Mouse (Mus musculus): ENCODE measurements around the gene Rab11fip3. TPM values are rescaled to one million over a fixed set of nuclear protein-coding genes. Genes with fewer than 3 reads are reported as not detected.
"Not testable (repeated sequence)": the region's sequence is repeated elsewhere in the genome, so short reads cannot be mapped to it uniquely, and the experiment has no call there.

Gene Rab11fip3
- polyA plus RNA-seq, 1 experiment, result 26.2 TPM

GRCm38 (mm10) chr17:26043249-26043636 lies 26.1 kb downstream of the Rab11fip3 start:
- no peak for DNase-seq
- no peaks in the 10 kb centered on the region for H3K27me3 ChIP-seq (ENCODE audit: control insufficient read depth, insufficient read depth, low read length)
- no peak for TF ChIP-seq POLR2A (IDR thresholded peaks at IDR 0.05; ENCODE audit: control insufficient read depth, extremely low read depth, insufficient read depth, low read length, poor library complexity)
- 91% methylated on average over 5 of the region's 5 CpGs for WGBS
- H3K36me3 ChIP-seq (ENCODE audit: control insufficient read depth, insufficient read depth, low read length), result no peaks in the 10 kb centered on the region
- no peak overlapping the region for H3K4me3 ChIP-seq (ENCODE audit: control insufficient read depth, insufficient read depth, low read length)
- no peak overlapping the region for H3K27ac ChIP-seq (ENCODE audit: control insufficient read depth, insufficient read depth, low read length)
- peaks cover 3% of the 10 kb centered on the region for H3K4me1 ChIP-seq (replicated peaks; ENCODE audit: control insufficient read depth, insufficient read depth, low read length)

GRCm38 (mm10) chr17:26042599-26043248 lies 26.6 kb downstream of the Rab11fip3 start:
- H3K36me3 ChIP-seq (ENCODE audit: control insufficient read depth, insufficient read depth, low read length), result no peaks in the 10 kb centered on the region
- no peaks in the 10 kb centered on the region for H3K4me1 ChIP-seq (replicated peaks; ENCODE audit: control insufficient read depth, insufficient read depth, low read length)
- H3K4me3 ChIP-seq (ENCODE audit: control insufficient read depth, insufficient read depth, low read length), result no peak overlapping the region
- no peak for DNase-seq
- H3K27ac ChIP-seq (ENCODE audit: control insufficient read depth, insufficient read depth, low read length), result no peak overlapping the region
- 96% methylated on average over 13 of the region's 13 CpGs for WGBS
- H3K27me3 ChIP-seq (ENCODE audit: control insufficient read depth, insufficient read depth, low read length), result no peaks in the 10 kb centered on the region
- TF ChIP-seq CTCF (IDR thresholded peaks at IDR 0.05; ENCODE audit: borderline replicate concordance, control insufficient read depth, extremely low read depth, insufficient read depth, low read length, poor library complexity), result no peak
- no peak for TF ChIP-seq POLR2A (IDR thresholded peaks at IDR 0.05; ENCODE audit: control insufficient read depth, extremely low read depth, insufficient read depth, low read length, poor library complexity)

GRCm38 (mm10) chr17:26041111-26041802 lies 28.1 kb downstream of the Rab11fip3 start:
- Histone ChIP-seq H3K27ac (ENCODE audit: control insufficient read depth, insufficient read depth, low read length) (no peak overlapping the region), H3K4me1 (replicated peaks; ENCODE audit: control insufficient read depth, insufficient read depth, low read length) (no peaks in the 10 kb centered on the region), H3K4me3 (ENCODE audit: control insufficient read depth, insufficient read depth, low read length) (no peak overlapping the region), H3K27me3 (ENCODE audit: control insufficient read depth, insufficient read depth, low read length) (no peaks in the 10 kb centered on the region), H3K36me3 (ENCODE audit: control insufficient read depth, insufficient read depth, low read length) (no peaks in the 10 kb centered on the region)
- TF ChIP-seq CTCF (IDR thresholded peaks at IDR 0.05; ENCODE audit: borderline replicate concordance, control insufficient read depth, extremely low read depth, insufficient read depth, low read length, poor library complexity) (peak; percentile 71; the same call in 1 of the 2 replicates), POLR2A (IDR thresholded peaks at IDR 0.05; ENCODE audit: control insufficient read depth, extremely low read depth, insufficient read depth, low read length, poor library complexity) (no peak)
- peak; percentile 52 for DNase-seq
- WGBS, result 56% methylated on average over 9 of the region's 9 CpGs

GRCm38 (mm10) chr17:26040711-26041110 lies 28.6 kb downstream of the Rab11fip3 start:
- not testable (repeated sequence) for H3K4me3 ChIP-seq (ENCODE audit: control insufficient read depth, insufficient read depth, low read length); H3K27ac ChIP-seq (ENCODE audit: control insufficient read depth, insufficient read depth, low read length); H3K36me3 ChIP-seq (ENCODE audit: control insufficient read depth, insufficient read depth, low read length); H3K27me3 ChIP-seq (ENCODE audit: control insufficient read depth, insufficient read depth, low read length); DNase-seq; H3K4me1 ChIP-seq (replicated peaks; ENCODE audit: control insufficient read depth, insufficient read depth, low read length)
- WGBS, result 92% methylated on average over 8 of the region's 8 CpGs

GRCm38 (mm10) chr17:26032037-26032436 lies 37.3 kb downstream of the Rab11fip3 start:
- no peaks in the 10 kb centered on the region for H3K36me3 ChIP-seq (ENCODE audit: control insufficient read depth, insufficient read depth, low read length)
- H3K27me3 ChIP-seq (ENCODE audit: control insufficient read depth, insufficient read depth, low read length), result no peaks in the 10 kb centered on the region
- TF ChIP-seq CTCF (IDR thresholded peaks at IDR 0.05; ENCODE audit: borderline replicate concordance, control insufficient read depth, extremely low read depth, insufficient read depth, low read length, poor library complexity) (no peak), POLR2A (IDR thresholded peaks at IDR 0.05; ENCODE audit: control insufficient read depth, extremely low read depth, insufficient read depth, low read length, poor library complexity) (no peak)
- H3K4me3 ChIP-seq (ENCODE audit: control insufficient read depth, insufficient read depth, low read length), result no peak overlapping the region
- H3K4me1 ChIP-seq (replicated peaks; ENCODE audit: control insufficient read depth, insufficient read depth, low read length), result no peaks in the 10 kb centered on the region
- 96% methylated on average over 6 of the region's 6 CpGs for WGBS
- H3K27ac ChIP-seq (ENCODE audit: control insufficient read depth, insufficient read depth, low read length), result no peak overlapping the region
- no peak for DNase-seq

- Histone ChIP-seq H3K27me3 (ENCODE audit: control insufficient read depth, insufficient read depth, low read length) (no peaks in the 10 kb centered on the region), H3K27ac (ENCODE audit: control insufficient read depth, insufficient read depth, low read length) (no peak overlapping the region), H3K36me3 (ENCODE audit: control insufficient read depth, insufficient read depth, low read length) (no peaks in the 10 kb centered on the region), H3K4me3 (ENCODE audit: control insufficient read depth, insufficient read depth, low read length) (no peak overlapping the region), H3K4me1 (replicated peaks; ENCODE audit: control insufficient read depth, insufficient read depth, low read length) (no peaks in the 10 kb centered on the region)
- DNase-seq, result no peak
- WGBS, result 94% methylated on average over 5 of the region's 5 CpGs
- TF ChIP-seq CTCF (IDR thresholded peaks at IDR 0.05; ENCODE audit: borderline replicate concordance, control insufficient read depth, extremely low read depth, insufficient read depth, low read length, poor library complexity) (no peak), POLR2A (IDR thresholded peaks at IDR 0.05; ENCODE audit: control insufficient read depth, extremely low read depth, insufficient read depth, low read length, poor library complexity) (no peak)
Measured at GRCm38 (mm10) chr17:26031583-26031982, 37.8 kb downstream of the Rab11fip3 start.

- no peaks in the 10 kb centered on the region for H3K4me1 ChIP-seq (replicated peaks; ENCODE audit: control insufficient read depth, insufficient read depth, low read length)
- no peak overlapping the region for H3K4me3 ChIP-seq (ENCODE audit: control insufficient read depth, insufficient read depth, low read length)
- no peak overlapping the region for H3K27ac ChIP-seq (ENCODE audit: control insufficient read depth, insufficient read depth, low read length)
- no peaks in the 10 kb centered on the region for H3K27me3 ChIP-seq (ENCODE audit: control insufficient read depth, insufficient read depth, low read length)
- WGBS, result 95% methylated on average over 4 of the region's 4 CpGs
- no peaks in the 10 kb centered on the region for H3K36me3 ChIP-seq (ENCODE audit: control insufficient read depth, insufficient read depth, low read length)
- no peak for DNase-seq
- TF ChIP-seq CTCF (IDR thresholded peaks at IDR 0.05; ENCODE audit: borderline replicate concordance, control insufficient read depth, extremely low read depth, insufficient read depth, low read length, poor library complexity) (no peak), POLR2A (IDR thresholded peaks at IDR 0.05; ENCODE audit: control insufficient read depth, extremely low read depth, insufficient read depth, low read length, poor library complexity) (no peak)
Measured at GRCm38 (mm10) chr17:26028261-26028660, 41.1 kb downstream of the Rab11fip3 start.
